Mouse (Mus musculus): ENCODE results near the gene Agmat. TPM values are rescaled to one million over a fixed set of nuclear protein-coding genes. Genes with fewer than 3 reads are reported as not detected.

The Agmat gene
- total and polyA plus RNA-seq, 2 experiments from 2014 or later, result 0.60 TPM; not detected in 1

- 10% methylated on average over 10 of the region's 10 CpGs for WGBS
- Histone ChIP-seq H3K4me2 (ENCODE audit: low read depth, low read length) (peak overlapping the region; percentile 65), H3K9ac (replicated peaks; ENCODE audit: low read length) (peak overlapping the region; percentile 68), H3K27me3 (ENCODE audit: insufficient read depth, low read length) (no peaks in the 10 kb centered on the region), H3K4me3 (ENCODE audit: low read length) (peak overlapping the region; percentile 72), H3K27ac (peak overlapping the region; percentile 94), H3K4me1 (ENCODE audit: insufficient read depth, low read length) (peaks cover 11% of the 10 kb centered on the region), H3K36me3 (ENCODE audit: insufficient read depth, low read length) (no peaks in the 10 kb centered on the region; the same call in 1 of the 2 replicates), H3K9me3 (ENCODE audit: low read length) (no peaks in the 10 kb centered on the region)
- DNase-seq (ENCODE audit: low spot score) (no peak), ATAC-seq (no peak)
- no peak for TF ChIP-seq CTCF (IDR thresholded peaks at IDR 0.05; ENCODE audit: low read depth)
Measured at GRCm38 (mm10) chr4:141792554-141793281, 46.2 kb downstream of the Agmat start.

DNA sequence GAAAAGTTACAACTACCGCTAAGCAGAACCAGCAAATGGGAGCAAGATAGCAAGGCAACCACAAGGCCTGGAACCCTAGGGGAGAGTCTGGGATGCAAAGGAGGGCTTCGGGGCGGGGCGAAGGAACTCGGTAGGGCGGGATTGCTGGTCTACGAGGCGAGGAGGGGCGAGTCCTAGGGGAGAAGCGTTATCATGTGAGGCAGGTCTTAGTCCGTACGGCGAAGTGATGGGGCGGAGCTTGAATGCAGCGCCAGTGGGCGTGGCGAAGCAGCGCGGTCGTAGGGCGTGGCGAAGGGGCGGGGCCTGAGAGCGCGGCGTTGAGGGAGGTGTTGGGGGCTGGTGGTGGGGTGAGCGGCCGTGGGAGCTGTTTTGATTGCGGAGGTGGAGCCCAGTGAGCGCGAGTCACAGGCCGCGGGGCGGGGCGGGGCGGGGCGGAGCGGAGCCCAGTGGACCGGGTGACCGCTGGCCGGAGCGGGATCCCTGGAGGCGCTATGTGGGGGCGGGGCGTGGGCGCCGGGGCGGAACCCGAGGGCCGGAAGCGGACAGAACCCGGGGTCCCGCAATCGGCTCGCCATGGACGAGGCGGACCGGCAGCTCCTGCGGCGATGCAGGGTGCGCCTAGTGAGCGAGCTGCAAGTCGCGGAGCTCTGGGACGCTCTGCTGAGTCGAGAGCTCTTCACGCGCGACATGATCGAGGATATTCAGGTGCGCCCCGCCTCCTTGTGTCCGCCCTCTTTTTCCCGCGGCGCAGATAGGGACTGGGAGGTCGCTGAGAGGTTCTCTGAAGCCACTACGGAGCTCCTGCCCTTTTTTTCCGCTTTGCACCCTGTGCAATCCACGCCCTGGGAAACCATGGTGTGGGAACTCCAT, 47.0 kb downstream of the Agmat start, which contains the start of gene Casp9:
Casp9 (plus strand) TSS at position 331 of the 870 bp plus-strand sequence.
- peak within 1 kb of the TSS; percentile 68 for H3K9ac ChIP-seq (replicated peaks; ENCODE audit: low read length)
- no peak for TF ChIP-seq CTCF (IDR thresholded peaks at IDR 0.05; ENCODE audit: low read depth)
- peak within 1 kb of the TSS; percentile 94 for H3K27ac ChIP-seq
- DNase-seq (ENCODE audit: low spot score) (peak; percentile 96), ATAC-seq (peak; percentile 84)
- H3K27me3 ChIP-seq (ENCODE audit: insufficient read depth, low read length), result no peaks in the 10 kb centered on the region
- H3K36me3 ChIP-seq (ENCODE audit: insufficient read depth, low read length), result no peaks in the 10 kb centered on the region
- peaks cover 11% of the 10 kb centered on the region for H3K4me1 ChIP-seq (ENCODE audit: insufficient read depth, low read length)
- peak within 1 kb of the TSS; percentile 72 for H3K4me3 ChIP-seq (ENCODE audit: low read length)
- H3K9me3 ChIP-seq (ENCODE audit: low read length), result no peaks in the 10 kb centered on the region
- peak within 1 kb of the TSS; percentile 65 for H3K4me2 ChIP-seq (ENCODE audit: low read depth, low read length)
- WGBS, result under 1% methylated on average over 67 of the region's 80 CpGs

DNA sequence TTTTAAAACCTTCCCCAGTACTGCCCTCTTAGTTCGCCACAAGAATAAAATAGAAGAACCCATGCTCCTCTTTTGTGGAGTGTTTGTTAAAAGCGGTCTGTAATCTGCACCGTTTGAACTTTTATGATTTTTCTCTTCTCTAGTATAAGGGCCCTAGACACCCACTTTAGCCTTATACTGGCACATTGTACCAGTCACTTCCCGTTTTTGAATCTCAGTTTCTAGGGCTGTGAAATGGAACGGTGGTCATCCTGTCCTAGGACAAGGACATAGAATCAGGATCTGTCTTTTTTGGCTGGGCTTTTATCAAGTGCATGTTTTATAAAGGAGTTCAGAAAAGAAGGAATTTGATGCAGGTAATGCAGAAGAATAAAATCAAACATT, 47.7 kb downstream of the Agmat start:
- peak overlapping the region; percentile 65 for H3K4me2 ChIP-seq (ENCODE audit: low read depth, low read length)
- DNase-seq (ENCODE audit: low spot score) (no peak), ATAC-seq (no peak)
- WGBS, result 8% methylated on average over 5 of the region's 5 CpGs
- no peak for TF ChIP-seq CTCF (IDR thresholded peaks at IDR 0.05; ENCODE audit: low read depth)
- no peaks in the 10 kb centered on the region for H3K36me3 ChIP-seq (ENCODE audit: insufficient read depth, low read length)
- H3K9me3 ChIP-seq (ENCODE audit: low read length), result no peaks in the 10 kb centered on the region
- peaks cover 11% of the 10 kb centered on the region for H3K4me1 ChIP-seq (ENCODE audit: insufficient read depth, low read length)
- H3K9ac ChIP-seq (replicated peaks; ENCODE audit: low read length), result peak overlapping the region; percentile 68
- no peaks in the 10 kb centered on the region for H3K27me3 ChIP-seq (ENCODE audit: insufficient read depth, low read length)
- H3K4me3 ChIP-seq (ENCODE audit: low read length), result peak overlapping the region; percentile 72
- peak overlapping the region; percentile 94 for H3K27ac ChIP-seq

DNA sequence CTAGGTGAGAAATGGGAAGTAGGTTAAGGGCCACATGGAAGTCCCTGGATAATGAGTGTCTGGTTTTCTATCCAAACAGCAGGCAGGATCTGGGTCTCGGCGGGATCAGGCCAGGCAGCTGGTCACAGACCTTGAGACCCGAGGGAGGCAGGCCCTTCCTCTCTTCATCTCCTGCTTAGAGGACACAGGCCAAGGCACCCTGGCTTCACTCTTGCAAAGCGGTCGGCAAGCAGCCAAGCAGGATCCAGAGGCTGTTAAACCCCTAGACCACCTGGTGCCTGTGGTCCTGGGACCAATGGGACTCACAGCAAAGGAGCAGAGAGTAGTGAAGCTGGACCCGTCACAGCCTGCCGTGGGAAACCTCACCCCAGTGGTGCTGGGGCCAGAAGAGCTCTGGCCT, 49.9 kb downstream of the Agmat start:
- Histone ChIP-seq H3K4me3 (ENCODE audit: low read length) (no peak overlapping the region), H3K9me3 (ENCODE audit: low read length) (no peaks in the 10 kb centered on the region), H3K9ac (replicated peaks; ENCODE audit: low read length) (no peak overlapping the region), H3K4me2 (ENCODE audit: low read depth, low read length) (no peak overlapping the region), H3K4me1 (ENCODE audit: insufficient read depth, low read length) (peaks cover 6% of the 10 kb centered on the region), H3K27me3 (ENCODE audit: insufficient read depth, low read length) (no peaks in the 10 kb centered on the region), H3K27ac (no peak overlapping the region), H3K36me3 (ENCODE audit: insufficient read depth, low read length) (no peaks in the 10 kb centered on the region)
- TF ChIP-seq CTCF (IDR thresholded peaks at IDR 0.05; ENCODE audit: low read depth), result no peak
- no peak for ATAC-seq
- 89% methylated on average over 7 of the region's 7 CpGs for WGBS
- no peak for DNase-seq (ENCODE audit: low spot score)

GRCm38 (mm10) chr4:141796954-141797353, 50.5 kb downstream of the Agmat start:
- Histone ChIP-seq H3K4me1 (ENCODE audit: insufficient read depth, low read length) (peaks cover 6% of the 10 kb centered on the region), H3K4me2 (ENCODE audit: low read depth, low read length) (no peak overlapping the region), H3K4me3 (ENCODE audit: low read length) (no peak overlapping the region), H3K27me3 (ENCODE audit: insufficient read depth, low read length) (no peaks in the 10 kb centered on the region), H3K27ac (no peak overlapping the region), H3K36me3 (ENCODE audit: insufficient read depth, low read length) (no peaks in the 10 kb centered on the region), H3K9me3 (ENCODE audit: low read length) (no peaks in the 10 kb centered on the region), H3K9ac (replicated peaks; ENCODE audit: low read length) (no peak overlapping the region)
- TF ChIP-seq CTCF (IDR thresholded peaks at IDR 0.05; ENCODE audit: low read depth), result no peak
- ATAC-seq, result no peak
- DNase-seq (ENCODE audit: low spot score), result no peak
- WGBS, result 80% methylated on average over 4 of the region's 4 CpGs

DNA sequence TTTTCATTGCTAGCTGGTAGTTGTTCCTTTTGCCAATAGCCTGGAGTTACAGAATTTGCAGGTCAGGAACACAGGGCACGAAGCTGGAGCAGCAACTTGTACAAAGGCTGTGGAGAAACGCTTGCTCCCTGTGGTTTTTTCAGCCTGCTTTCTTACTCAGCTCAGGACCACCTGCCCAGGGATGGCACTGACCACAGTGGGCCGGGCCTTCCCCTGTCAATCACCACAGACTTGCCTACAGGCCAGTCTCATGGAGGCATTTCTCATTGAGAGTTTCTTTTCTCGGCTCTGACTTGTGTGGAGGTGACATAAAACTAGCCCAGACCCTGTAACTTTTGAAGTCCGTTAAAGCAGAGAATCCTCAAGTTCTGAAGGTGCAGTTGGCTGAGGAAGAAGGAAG, 51.1 kb downstream of the Agmat start:
- WGBS, result 90% methylated on average over 5 of the region's 5 CpGs
- DNase-seq (ENCODE audit: low spot score) (no peak), ATAC-seq (no peak)
- no peak overlapping the region for H3K4me3 ChIP-seq (ENCODE audit: low read length)
- no peak overlapping the region for H3K27ac ChIP-seq
- H3K9ac ChIP-seq (replicated peaks; ENCODE audit: low read length), result no peak overlapping the region
- H3K27me3 ChIP-seq (ENCODE audit: insufficient read depth, low read length), result no peaks in the 10 kb centered on the region
- peaks cover 6% of the 10 kb centered on the region for H3K4me1 ChIP-seq (ENCODE audit: insufficient read depth, low read length)
- H3K9me3 ChIP-seq (ENCODE audit: low read length), result no peaks in the 10 kb centered on the region
- H3K36me3 ChIP-seq (ENCODE audit: insufficient read depth, low read length), result no peaks in the 10 kb centered on the region
- no peak overlapping the region for H3K4me2 ChIP-seq (ENCODE audit: low read depth, low read length)
- no peak for TF ChIP-seq CTCF (IDR thresholded peaks at IDR 0.05; ENCODE audit: low read depth)
